Mouse (Mus musculus): ENCODE results near the gene Lonp2. TPM values are rescaled to one million over a fixed set of nuclear protein-coding genes. Genes with fewer than 3 reads are reported as not detected.

Gene Lonp2
- polyA plus RNA-seq, 1 experiment from 2014 or later, result 53.0 TPM

DNA sequence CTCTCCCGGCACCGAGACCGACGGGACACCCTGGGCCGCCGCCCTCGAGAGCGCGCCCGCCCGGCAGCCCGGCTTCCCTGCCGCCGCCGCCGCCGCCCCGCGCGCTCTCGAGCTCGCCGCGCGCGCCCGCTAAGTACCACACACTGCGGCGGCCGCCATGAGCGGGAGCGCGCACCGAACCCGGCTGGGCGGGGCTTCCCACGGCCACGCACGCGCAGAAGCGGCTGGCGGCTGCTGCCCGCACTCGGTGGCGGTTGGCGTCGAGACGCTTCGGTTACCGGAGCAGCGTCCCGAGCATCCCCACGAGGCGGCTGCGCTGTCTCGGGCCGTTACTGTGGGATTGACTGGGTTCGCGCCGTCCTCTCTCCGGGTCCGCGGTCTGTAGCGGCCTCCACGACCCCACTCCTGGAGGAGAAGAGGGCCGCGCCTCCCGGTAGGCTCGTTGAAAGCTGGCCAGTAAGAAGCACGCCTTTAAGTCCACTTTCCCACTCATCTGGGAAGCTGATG is 122.1 kb downstream of the Lonp2 start:
- H3K4me1 ChIP-seq, result peaks cover 29% of the 10 kb centered on the region
- H3K9me3 ChIP-seq (replicated peaks), result no peaks in the 10 kb centered on the region
- no peaks in the 10 kb centered on the region for H3K27me3 ChIP-seq (ENCODE audit: low read depth, poor library complexity, severe bottlenecking)
- peak; percentile 96 for DNase-seq (ENCODE audit: low spot score)
- WGBS, result under 1% methylated on average over 69 of the region's 70 CpGs
- H3K27ac ChIP-seq, result peak overlapping the region; percentile 100
- no peaks in the 10 kb centered on the region for H3K36me3 ChIP-seq
- peak overlapping the region; percentile 96 for H3K4me3 ChIP-seq

DNA sequence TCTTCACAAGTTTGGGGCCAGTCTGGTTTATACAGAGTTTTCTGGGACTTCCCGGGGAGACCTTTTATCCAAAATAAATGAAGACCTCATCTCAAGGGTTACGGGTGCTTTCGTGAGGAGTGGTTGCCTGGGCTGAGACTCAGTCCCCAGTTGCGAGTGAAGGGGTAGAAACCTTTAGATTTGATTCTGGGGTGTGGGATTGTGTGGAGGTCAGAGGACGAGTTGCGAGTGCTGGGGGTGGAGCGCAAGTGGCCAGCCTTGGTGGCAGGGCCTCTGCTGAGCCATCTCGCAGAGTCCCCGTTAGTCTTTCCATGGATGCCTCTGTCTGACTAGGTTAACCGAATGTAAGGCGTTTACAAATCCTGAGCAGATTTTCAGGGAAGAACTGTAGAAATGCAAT is 122.7 kb downstream of the Lonp2 start:
- WGBS, result 4% methylated on average over 11 of the region's 11 CpGs
- H3K27me3 ChIP-seq (ENCODE audit: low read depth, poor library complexity, severe bottlenecking), result no peaks in the 10 kb centered on the region
- no peaks in the 10 kb centered on the region for H3K9me3 ChIP-seq (replicated peaks)
- no peaks in the 10 kb centered on the region for H3K36me3 ChIP-seq
- DNase-seq (ENCODE audit: low spot score), result no peak
- peak overlapping the region; percentile 100 for H3K27ac ChIP-seq
- peak overlapping the region; percentile 96 for H3K4me3 ChIP-seq
- H3K4me1 ChIP-seq, result peaks cover 29% of the 10 kb centered on the region

DNA sequence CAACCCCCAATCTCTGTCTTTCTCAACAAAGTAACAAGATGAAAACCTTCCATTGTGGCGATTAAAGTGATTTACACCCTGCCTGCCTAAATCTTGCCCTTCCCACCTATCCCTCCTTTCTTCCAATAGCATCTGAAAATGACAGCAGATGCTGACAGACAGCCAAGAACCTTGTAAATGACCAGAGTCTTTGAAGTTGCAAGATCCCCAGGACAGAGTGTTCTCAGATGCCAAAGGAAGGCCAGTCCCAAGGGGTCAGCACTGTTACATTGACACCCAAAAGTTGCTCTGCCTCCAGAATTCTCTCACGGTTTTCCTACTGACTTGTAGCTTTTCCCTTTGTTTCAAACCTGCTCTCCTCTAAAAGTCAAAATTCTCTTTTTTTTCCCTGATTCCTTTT is 126.0 kb downstream of the Lonp2 start:
- H3K4me1 ChIP-seq, result peaks cover 13% of the 10 kb centered on the region

DNA sequence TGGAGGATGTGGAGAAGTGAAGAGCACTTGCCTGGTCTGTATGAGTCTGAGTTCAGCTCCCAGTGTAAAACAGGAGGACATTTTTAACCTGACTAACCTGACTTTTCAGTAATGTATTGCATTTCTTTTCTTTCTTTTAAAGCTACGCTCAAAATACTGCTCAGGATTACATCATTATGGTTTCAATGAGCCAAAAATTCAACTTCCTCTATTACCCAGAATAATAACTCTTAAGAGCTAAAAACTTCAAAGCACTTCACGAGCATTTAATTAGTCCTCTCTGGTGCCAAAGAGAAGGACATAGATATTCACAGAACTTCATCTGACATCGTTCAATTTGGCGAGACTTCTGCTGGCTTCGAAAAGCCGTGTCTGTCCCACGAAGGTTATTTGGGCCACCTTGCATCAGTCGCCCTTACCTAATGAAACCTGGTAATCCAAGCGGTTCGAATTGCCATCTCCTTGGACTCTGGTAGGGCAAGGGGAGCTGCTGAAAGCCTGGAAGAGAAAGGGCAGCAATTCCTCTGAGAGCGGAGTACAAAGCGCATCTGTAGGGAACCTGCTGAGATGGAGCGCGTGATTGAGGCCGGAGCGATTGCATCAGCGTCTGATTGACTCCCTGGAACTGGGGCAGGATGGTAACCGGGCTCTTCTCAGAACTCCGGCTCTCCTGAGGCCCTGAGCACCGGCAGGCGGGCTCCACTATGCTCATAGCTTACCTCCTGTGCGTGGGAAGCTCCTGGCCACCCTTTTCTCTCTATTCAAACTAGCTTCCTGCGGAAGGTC is 133.3 kb downstream of the Lonp2 start:
- Histone ChIP-seq H3K9me3 (replicated peaks) (no peaks in the 10 kb centered on the region), H3K4me1 (0 out of 2 replicates have a peak, but pooled peaks cover 5% of the 10 kb centered on the region), H3K36me3 (no peaks in the 10 kb centered on the region), H3K4me3 (no peak overlapping the region), H3K27ac (no peak overlapping the region), H3K27me3 (ENCODE audit: low read depth, poor library complexity, severe bottlenecking) (peaks cover 5% of the 10 kb centered on the region; the same call in 1 of the 2 replicates)
- DNase-seq (ENCODE audit: low spot score), result no peak
- 33% methylated on average over 23 of the region's 23 CpGs for WGBS

More for the DNA sequence above, 126.0 kb downstream of the Lonp2 start:
- H3K27ac ChIP-seq, result no peak overlapping the region
- no peak overlapping the region for H3K4me3 ChIP-seq
- WGBS, result 28% methylated on average over 2 of the region's 2 CpGs
- H3K9me3 ChIP-seq (replicated peaks), result no peaks in the 10 kb centered on the region
- no peaks in the 10 kb centered on the region for H3K27me3 ChIP-seq (ENCODE audit: low read depth, poor library complexity, severe bottlenecking)
- H3K36me3 ChIP-seq, result no peaks in the 10 kb centered on the region
- no peak for DNase-seq (ENCODE audit: low spot score)

DNA sequence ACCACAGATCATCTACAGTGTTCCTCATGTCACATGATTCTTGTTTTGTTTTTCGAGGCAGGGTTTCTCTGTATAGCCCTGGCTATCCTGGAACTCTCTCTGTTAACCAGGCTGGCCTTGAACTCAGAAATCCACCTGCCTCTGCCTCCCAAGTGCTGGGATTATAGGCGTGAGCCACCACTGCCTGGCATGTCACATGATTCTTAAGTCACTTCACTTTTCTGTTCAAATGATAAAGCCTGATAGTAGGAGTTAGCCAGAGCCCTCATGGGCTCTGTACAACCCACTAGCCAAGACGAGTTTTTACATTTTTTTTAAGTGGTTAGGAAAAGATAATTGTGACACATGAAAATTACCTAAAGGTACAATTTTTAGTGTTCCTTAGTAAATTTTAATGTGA is 134.8 kb downstream of the Lonp2 start:
- H3K36me3 ChIP-seq, result no peaks in the 10 kb centered on the region
- H3K27me3 ChIP-seq (ENCODE audit: low read depth, poor library complexity, severe bottlenecking), result peaks cover 5% of the 10 kb centered on the region; the same call in 1 of the 2 replicates
- no peak for DNase-seq (ENCODE audit: low spot score)
- no peak overlapping the region for H3K4me3 ChIP-seq
- no peak overlapping the region for H3K27ac ChIP-seq
- H3K4me1 ChIP-seq, result 0 out of 2 replicates have a peak, but pooled peaks cover 5% of the 10 kb centered on the region
- H3K9me3 ChIP-seq (replicated peaks), result no peaks in the 10 kb centered on the region
- 81% methylated on average over 3 of the region's 3 CpGs for WGBS

DNA sequence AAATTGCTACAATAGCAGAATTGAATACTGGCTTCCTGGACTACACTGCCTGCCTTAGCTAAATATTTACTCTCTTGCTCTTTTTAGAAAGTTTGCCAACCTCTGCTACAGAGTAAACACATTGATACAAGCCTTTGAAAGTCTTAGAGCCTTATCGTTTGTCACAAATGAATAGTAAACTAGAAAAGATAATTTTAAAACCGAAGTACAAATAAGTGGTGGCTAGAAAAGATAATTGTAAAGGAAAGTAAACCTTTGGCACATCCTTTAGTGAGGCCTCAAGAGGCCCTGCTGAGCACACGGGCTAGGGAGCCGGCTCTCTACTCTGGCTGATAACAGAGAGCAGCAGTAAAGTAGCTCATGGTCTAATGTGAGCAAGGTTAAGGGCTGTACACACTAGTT is 135.2 kb downstream of the Lonp2 start:
- H3K4me1 ChIP-seq, result 0 out of 2 replicates have a peak, but pooled peaks cover 5% of the 10 kb centered on the region
- no peak overlapping the region for H3K4me3 ChIP-seq
- H3K27me3 ChIP-seq (ENCODE audit: low read depth, poor library complexity, severe bottlenecking), result peaks cover 5% of the 10 kb centered on the region; the same call in 1 of the 2 replicates
- no peak for DNase-seq (ENCODE audit: low spot score)
- no peak overlapping the region for H3K27ac ChIP-seq
- WGBS, result 79% methylated on average over 4 of the region's 4 CpGs
- H3K36me3 ChIP-seq, result no peaks in the 10 kb centered on the region
- H3K9me3 ChIP-seq (replicated peaks), result no peaks in the 10 kb centered on the region

DNA sequence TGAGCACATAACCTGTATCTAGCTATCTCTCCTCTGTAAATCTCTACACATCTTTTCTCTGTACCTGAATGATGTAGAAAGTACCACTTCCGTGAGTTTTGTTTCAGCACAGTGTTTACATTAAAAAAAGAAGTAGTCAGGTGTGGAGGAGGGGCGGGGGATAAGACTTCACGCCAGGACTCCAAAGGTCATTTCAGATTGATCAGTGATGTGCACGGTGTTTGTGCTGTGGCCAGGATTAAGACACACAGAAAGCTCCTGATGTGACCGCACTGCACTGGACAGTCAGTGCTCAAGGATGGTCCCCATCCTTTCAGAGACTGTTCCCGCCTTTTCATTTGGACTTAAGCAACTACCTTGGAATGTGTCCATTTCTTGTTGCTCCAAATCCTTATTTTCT is 136.9 kb downstream of the Lonp2 start:
- no peak for DNase-seq (ENCODE audit: low spot score)
- WGBS, result 88% methylated on average over 6 of the region's 6 CpGs
- Histone ChIP-seq H3K27ac (no peak overlapping the region), H3K27me3 (ENCODE audit: low read depth, poor library complexity, severe bottlenecking) (peaks cover 5% of the 10 kb centered on the region; the same call in 1 of the 2 replicates), H3K9me3 (replicated peaks) (no peaks in the 10 kb centered on the region), H3K4me1 (0 out of 2 replicates have a peak, but pooled peaks cover 5% of the 10 kb centered on the region), H3K4me3 (no peak overlapping the region), H3K36me3 (no peaks in the 10 kb centered on the region)

DNA sequence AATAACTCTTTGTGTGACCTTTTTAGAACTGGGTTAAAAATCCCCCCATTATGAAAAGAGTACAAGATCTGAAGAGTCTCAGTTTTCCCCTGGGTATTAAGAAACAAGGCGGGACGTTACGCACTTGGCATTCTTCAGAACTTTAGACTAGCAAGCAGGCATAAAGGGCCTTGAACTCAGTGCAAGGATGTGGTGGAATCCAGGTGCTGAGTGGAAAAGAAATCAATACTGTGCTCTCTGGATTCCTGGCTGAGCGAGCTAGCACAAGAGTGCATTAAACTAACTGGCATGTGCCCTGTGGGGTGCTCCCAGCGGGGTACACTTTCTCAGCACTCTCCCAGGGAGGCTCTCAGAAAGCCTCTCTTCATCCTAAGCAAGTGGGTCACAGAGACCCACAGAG is 139.0 kb downstream of the Lonp2 start:
- H3K4me3 ChIP-seq, result no peak overlapping the region
- no peak overlapping the region for H3K27ac ChIP-seq
- no peaks in the 10 kb centered on the region for H3K9me3 ChIP-seq (replicated peaks)
- no peaks in the 10 kb centered on the region for H3K4me1 ChIP-seq
- no peak for DNase-seq (ENCODE audit: low spot score)
- WGBS, result 69% methylated on average over 5 of the region's 5 CpGs
- no peaks in the 10 kb centered on the region for H3K36me3 ChIP-seq
- H3K27me3 ChIP-seq (ENCODE audit: low read depth, poor library complexity, severe bottlenecking), result no peaks in the 10 kb centered on the region

DNA sequence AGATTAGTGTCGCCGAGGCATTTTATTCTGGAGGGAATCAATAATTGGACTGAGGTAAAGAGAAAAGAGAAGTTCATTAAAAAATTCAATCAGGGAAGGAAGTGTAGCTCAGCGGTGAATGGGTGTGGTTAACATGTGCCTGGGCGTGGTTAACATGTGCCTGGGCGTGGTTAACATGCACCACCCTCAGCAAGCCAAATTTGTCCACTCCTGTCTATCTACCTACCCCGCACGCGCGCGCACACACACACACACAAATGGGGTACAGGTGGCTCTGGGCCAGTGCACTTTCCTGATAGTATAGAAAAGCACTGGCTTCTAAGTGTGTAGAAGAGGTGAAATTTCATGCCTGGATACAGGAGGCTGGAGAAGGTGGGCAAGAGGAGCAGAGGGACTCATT is 141.3 kb downstream of the Lonp2 start:
- no peak for DNase-seq (ENCODE audit: low spot score)
- WGBS, result 88% methylated on average over 10 of the region's 10 CpGs
- Histone ChIP-seq H3K27ac (no peak overlapping the region), H3K4me3 (no peak overlapping the region), H3K27me3 (ENCODE audit: low read depth, poor library complexity, severe bottlenecking) (no peaks in the 10 kb centered on the region), H3K4me1 (no peaks in the 10 kb centered on the region), H3K36me3 (no peaks in the 10 kb centered on the region), H3K9me3 (replicated peaks) (no peaks in the 10 kb centered on the region)

DNA sequence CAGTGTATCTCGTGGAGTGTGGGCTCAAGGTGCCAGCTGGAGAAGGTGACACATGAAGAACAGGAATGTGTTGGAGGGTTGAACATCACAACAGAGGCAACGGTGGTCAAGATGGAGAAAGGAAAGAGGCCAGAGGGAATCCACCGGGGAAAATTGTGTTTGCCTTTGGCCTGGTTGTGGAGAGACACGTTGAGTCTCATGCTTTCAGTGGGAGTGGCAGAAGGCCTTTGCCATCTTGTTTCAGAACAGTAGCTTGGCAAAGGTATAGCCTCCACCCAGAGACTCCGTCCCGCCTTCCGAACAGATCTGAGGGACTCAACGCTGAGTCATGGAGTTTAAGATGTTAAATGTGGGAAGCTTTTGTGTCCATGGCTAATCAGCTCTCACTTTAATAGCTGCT is 141.8 kb downstream of the Lonp2 start:
- no peaks in the 10 kb centered on the region for H3K27me3 ChIP-seq (ENCODE audit: low read depth, poor library complexity, severe bottlenecking)
- H3K4me3 ChIP-seq, result no peak overlapping the region
- DNase-seq (ENCODE audit: low spot score), result no peak
- WGBS, result 94% methylated on average over 8 of the region's 8 CpGs
- H3K9me3 ChIP-seq (replicated peaks), result no peaks in the 10 kb centered on the region
- 0 out of 2 replicates have a peak, but pooled peaks cover 3% of the 10 kb centered on the region for H3K4me1 ChIP-seq
- H3K36me3 ChIP-seq, result no peaks in the 10 kb centered on the region
- H3K27ac ChIP-seq, result no peak overlapping the region

DNA sequence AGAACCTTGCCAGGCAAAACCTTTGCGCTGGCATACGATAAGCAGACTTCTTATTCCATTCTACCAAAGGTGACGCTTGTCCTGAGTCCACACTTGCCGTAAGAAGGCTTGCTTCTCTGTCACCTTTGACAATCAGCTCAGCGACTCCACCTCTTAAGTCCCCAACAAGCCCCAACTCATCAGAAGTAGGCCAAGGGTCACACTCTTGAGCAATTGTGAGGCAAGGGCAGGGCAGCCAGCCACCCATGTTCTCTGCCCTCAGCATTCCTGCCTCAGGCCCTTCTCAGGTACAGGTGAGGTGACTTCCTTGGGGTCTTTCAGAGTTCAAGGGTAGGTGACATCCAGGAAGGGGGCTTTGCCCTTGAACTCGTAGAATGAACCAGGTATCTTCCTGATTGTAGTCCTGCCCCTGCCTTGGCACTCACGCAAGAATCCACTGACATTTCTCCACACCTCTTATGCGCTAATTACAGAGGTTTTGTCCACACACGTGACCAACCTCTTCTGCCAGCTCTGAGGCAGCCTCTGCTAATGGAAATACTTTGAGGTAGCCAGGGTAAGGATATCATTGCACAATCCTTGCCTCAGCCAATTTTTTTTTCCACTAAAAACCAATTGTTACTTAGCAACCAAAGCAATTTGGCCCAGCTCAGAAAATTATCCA is 142.8 kb downstream of the Lonp2 start:
- H3K4me3 ChIP-seq, result no peak overlapping the region
- no peaks in the 10 kb centered on the region for H3K9me3 ChIP-seq (replicated peaks)
- WGBS, result 90% methylated on average over 9 of the region's 9 CpGs
- DNase-seq (ENCODE audit: low spot score), result no peak
- H3K4me1 ChIP-seq, result 0 out of 2 replicates have a peak, but pooled peaks cover 3% of the 10 kb centered on the region
- no peaks in the 10 kb centered on the region for H3K36me3 ChIP-seq
- no peaks in the 10 kb centered on the region for H3K27me3 ChIP-seq (ENCODE audit: low read depth, poor library complexity, severe bottlenecking)
- no peak overlapping the region for H3K27ac ChIP-seq

DNA sequence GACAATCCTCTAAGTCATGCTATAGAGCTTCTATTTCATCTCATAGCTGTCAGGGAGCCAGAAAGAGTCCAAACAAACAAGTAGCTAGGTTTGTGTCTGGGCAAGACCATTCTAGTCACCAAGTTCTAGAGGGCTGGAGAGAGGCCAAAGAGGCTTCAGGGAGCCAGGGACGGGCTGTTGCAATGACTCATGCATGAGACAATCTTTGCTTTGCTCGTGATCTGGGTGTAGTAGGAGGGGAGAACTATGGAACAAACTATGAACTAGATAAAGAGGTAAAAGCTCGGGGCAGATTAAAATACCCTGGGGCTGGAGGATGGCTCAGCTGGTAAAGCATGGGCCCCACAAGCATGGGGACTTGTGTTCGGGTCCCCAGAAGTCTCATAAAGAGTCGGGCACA is 144.7 kb downstream of the Lonp2 start:
- 84% methylated on average over 5 of the region's 5 CpGs for WGBS
- Histone ChIP-seq H3K4me3 (no peak overlapping the region), H3K36me3 (no peaks in the 10 kb centered on the region), H3K27ac (no peak overlapping the region), H3K9me3 (replicated peaks) (no peaks in the 10 kb centered on the region), H3K27me3 (ENCODE audit: low read depth, poor library complexity, severe bottlenecking) (no peaks in the 10 kb centered on the region), H3K4me1 (0 out of 2 replicates have a peak, but pooled peaks cover 3% of the 10 kb centered on the region)
- no peak for DNase-seq (ENCODE audit: low spot score)

Measured in limb, embryonic 10.5 days (tissue).